Mouse (Mus musculus) embryo, embryonic 10.5 days (tissue): ENCODE data around the gene Gm20388.

Source experiments
- DNase-seq: peaks from one replicate; pipeline ENCODE4 v3.0.0-alpha.2; 2015; ENCODE audit warnings: low spot score

The Gm20388 gene

GRCm38 (mm10) chr8:123375701-123376100 lies 3465.1 kb downstream of the Gm20388 start:
- no peak for DNase-seq

DNA sequence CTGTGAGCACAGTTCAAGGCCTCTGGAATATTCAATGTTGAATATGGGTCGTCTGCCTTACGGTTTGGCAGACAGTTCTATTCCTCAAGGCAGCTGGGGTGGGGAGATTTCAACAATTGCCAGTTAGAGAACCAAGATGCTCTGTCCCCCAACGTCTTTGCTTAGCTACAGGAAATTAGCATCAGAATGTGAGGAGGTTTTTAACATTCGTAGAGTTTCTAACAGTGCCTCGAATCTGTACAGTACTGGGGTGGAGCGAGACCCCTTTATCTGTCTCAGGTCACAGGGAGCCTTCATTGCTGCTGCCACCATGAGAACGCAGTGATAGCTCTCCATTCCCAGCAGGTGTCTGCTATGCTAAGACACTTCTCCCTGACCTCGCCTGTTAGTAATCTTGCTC lies 3465.5 kb downstream of the Gm20388 start:
- DNase-seq = no peak

DNA sequence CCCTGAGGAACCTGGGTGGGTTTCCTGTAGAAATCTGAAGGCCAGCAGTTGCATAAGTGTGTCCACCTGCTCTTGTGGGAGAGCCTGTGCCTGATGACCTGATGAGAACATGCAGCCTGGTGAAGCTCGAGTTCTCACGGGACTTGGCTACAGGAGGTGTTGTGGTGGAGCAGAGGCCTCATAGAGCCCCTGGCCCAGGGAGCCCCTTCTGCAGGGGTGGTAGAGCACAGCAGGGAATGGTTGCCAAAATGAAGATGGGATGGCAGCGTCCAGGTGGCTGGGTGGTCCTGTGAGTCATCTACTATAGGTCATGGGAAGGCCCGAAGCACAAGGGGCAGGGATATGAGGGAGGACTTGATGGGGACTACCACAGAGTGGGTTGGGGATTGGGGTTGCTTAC lies 3471.1 kb downstream of the Gm20388 start:
- no peak for DNase-seq

DNA sequence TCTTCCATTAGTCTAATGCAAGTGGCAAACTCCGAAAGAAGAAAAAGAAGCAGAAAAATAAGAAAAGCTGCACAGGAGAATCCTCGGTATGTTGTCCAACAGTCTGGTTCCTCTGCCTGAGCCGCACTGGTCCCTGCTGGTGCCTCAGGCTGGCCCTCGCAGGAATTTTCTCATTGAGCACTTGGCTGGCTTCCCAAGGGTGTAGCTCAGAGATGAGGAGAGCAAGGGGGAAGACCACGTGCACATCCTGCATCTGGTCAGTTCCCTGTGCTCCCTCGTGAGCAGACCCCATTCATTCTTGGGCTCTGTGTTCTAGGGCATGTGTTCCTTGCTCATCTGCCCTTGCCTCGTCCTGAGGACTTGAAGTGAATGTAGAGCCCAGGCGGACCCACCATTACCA lies 3471.9 kb downstream of the Gm20388 start:
- DNase-seq = no peak

- peak; percentile 48 for DNase-seq
Observed at GRCm38 (mm10) chr8:123384883-123385540, 3474.4 kb downstream of the Gm20388 start.

DNA sequence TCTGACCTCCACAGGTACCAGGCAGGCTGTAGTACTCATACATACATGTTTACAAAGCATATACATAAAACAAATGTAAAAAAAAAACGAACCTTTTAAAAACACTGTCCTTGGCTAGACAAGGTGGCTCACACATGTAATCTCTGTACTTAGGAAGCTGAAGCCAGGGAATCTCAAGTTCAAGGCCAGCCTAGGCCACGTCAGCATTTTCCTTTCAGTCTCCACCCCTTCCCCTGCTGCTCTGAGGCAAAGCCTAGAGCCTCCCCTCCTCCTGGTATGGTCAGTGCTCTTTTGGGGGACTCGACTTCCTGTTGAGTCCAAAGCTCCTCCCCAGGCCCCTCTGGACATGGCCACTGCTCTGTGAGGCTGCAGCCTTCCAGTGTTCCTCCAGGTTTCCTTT lies 3476.4 kb downstream of the Gm20388 start:
- DNase-seq = no peak

- no peak for DNase-seq
Observed at GRCm38 (mm10) chr8:123387801-123388200, 3477.2 kb downstream of the Gm20388 start.

GRCm38 (mm10) chr8:123389026-123389425 lies 3478.4 kb downstream of the Gm20388 start:
- no peak for DNase-seq

- no peak for DNase-seq
Observed at GRCm38 (mm10) chr8:123398308-123398707, 3487.7 kb downstream of the Gm20388 start.

DNA sequence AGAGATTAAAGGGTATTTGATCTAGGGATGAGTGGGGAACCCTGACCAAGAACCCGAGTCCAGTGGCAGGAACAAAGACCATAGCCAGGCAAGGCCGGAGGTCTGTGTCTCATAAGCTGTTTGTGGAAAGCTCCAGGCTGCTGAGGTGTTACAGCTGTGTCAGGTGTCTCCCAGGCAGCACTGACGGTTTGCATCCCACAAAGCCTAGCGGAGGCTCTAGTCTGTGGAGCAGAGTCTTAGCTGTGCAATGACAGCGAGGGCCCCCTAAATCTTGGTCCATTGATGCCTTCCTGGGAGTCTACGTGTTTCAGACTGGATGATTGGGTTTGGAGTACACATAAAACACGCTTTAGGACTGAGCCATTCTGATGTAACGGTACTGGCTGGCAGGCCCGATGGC lies 3491.3 kb downstream of the Gm20388 start:
- DNase-seq = no peak

DNA sequence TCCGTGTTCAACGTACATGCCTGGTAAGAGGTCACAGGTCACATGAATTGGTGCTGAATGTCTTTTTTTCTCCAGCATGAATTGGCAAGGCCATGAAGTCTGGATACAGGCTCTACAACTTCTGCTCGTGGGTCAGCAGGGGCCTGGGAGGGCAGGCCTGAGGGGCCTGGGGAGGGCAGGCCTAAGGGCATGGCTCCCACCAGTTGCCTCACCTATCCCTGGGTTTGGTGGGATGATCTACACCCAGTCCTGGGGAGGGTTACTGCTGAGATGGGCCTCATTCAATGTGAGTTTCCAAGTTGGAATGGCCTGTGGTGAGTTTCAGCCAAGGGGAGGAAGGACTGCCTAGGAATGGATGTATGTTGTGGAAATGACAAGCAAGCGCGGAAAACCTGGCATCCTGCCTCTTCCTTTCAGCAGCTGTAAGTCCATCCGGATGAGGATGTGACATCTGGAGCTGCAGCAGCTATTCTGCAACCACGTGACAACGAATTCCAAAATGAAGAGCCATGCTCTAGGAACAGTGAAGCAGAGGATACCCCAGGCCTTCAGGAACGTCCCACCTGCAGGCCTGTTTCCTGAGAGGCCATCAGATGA lies 3492.2 kb downstream of the Gm20388 start:
- no peak for DNase-seq

DNA sequence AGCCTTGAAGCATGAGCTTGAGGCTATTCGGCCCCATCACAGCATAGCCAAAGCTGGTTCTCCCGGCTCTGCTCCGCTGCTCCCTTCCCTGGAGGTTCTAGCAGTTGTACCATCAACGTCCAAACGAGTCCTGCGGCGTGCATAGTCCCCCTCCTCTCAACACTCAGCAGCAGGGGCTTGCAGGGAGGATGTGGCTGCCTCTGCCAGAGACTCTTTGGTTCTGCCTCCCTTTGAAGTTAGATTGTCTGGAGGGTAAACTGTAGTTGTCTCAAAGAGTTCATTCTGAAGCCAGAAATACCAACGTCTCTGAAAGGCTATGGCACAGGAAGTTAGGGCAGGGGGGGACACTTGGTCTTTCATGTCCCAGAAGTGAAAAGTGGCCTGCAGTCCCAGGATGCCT lies 3493.9 kb downstream of the Gm20388 start:
- no peak for DNase-seq

GRCm38 (mm10) chr8:123406786-123407185 lies 3496.1 kb downstream of the Gm20388 start, which contains the start of gene Mc1r:
Mc1r (plus strand) TSS chr8:123407107.
- peak; percentile 80 for DNase-seq

- no peak for DNase-seq
Observed at GRCm38 (mm10) chr8:123407612-123408011, 3497.0 kb downstream of the Gm20388 start.

DNA sequence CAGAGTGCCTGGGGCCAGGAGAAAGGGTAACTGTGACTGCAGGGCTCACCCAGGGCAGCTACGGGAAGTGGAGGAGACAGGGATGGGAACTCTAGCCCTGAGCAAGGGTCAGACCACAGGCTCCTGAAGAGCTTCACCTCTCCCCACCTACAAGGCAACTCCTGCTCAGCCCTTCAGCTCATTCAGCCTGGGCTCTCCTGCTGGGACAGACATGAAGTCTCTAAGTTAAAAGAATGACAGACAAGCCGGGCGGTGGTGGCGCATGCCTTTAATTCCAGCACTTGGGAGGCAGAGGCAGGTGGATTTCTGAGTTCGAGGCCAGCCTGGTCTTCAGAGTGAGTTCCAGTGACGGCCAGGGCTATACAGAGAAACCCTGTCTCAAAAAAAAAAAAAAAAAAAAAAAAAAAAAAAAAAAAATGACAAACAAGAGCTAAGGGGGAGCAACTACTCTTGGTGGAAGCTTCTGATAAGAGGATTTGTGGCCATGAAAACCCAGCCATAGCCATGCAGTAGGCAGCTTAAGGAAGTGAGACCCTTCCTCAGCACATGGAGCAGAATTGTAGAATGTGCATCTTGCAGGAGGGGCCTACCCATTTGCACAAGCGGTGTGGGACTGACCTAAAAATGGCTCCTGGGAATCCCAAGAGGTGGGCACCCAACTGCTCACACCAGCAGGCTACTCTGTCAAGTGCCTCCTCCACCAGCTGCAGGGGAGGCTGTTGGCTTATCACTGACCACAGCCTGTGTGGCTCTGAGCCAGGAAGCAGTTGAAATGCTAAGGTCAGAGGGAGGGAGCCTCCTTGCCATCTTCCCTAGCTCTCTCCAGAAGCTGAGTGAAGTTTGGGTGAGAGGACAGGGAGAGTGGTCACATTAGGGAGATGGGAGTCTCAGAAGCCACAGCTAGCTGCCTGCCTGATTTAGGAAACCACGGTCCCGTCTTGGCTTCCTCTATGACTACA lies 3498.2 kb downstream of the Gm20388 start:
- no peak for DNase-seq

DNA sequence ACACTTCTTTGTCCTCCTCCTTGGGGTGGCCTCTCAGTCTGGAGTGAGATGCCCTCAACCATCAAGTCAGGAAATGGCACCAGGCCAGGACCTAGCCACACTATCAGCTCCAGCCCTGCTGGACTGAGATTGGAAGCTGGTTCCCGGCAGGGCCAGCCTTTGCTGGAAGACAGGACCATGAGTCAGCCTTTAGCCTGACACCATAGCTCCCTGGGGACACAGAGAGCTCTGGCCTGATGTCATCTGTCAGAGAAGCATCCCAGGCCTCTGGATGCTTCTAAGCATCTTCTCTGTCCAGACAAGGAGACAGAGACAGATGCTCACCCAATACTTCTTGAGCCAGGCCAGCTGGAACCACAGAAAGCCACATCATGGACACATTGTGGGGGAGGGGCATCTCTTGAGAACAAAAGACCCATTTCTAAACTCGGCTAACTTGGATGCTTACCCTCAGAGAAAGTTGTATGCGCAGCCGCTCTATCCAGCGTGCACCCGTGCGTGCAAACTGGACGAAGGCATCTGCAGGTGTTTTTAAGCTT lies 3499.5 kb downstream of the Gm20388 start:
- peak; percentile 69 for DNase-seq

DNA sequence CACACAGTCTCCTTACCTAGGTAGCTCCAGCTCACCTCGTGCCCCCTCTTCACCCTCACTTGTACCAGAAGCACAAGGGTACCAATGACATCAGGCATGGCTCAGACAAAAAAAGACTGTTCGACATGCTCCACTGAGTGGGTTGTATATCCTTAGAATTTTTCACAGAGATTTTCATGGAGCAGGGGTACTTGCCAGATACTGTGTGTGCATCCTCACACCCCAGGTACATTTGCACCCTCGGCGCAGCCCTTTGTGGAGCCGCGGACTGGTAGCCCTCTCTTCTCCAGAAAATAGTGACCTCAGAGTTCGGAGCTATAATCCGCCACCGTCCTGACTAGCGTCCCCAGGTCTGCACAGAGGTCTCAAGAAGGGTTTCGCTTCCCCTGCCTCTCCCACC lies 3500.1 kb downstream of the Gm20388 start:
- DNase-seq = no peak

DNA sequence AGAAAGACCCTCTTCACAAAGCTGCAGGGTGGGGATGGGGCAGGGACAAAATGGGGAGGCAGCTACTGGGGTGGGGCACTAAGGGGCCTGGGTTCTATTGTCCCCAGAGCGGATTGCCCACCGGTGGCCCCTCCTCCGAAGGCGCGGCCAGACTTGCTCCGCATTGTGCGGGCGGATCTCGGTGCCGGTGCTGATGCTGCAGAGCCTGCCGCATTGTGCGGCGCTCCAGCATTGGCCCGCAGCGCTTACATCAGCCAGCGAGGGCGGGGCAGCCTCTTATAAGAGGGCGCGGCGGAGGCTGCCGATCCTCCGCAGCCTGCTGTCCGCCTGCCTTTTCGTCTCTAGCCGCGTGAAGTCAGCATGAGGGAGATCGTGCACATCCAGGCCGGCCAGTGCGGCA lies 3500.6 kb downstream of the Gm20388 start, which contains the start of gene Tubb3:
Tubb3 (plus strand) TSS at position 179 of the 400 bp plus-strand sequence.
- DNase-seq = peak; percentile 92

DNA sequence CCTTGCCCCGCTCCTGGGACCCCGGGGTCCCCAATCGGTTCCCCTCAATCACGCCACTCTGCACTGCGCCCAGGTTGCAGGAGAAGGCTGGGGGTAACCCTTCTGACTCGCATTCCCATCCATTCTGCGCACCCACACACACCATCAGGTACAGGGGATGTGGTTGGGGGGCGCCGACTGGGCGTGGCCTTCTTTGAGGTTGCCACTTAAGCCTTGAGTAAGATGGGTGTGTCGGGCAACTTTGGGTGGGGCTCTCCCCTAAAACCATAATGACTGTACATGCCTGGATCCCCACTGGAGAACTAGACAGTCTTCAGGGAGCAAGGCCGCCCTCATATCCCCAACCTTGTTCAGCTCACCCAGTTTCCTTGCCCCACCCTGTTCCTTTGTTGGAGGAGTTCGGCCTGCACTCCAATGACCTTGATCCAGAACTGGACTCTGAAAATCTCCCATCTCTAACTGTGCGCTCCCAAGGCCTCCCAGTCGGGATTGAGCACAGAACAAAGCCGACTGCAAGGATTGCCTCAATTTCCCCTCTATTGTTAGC lies 3501.2 kb downstream of the Gm20388 start:
- DNase-seq = no peak

DNA sequence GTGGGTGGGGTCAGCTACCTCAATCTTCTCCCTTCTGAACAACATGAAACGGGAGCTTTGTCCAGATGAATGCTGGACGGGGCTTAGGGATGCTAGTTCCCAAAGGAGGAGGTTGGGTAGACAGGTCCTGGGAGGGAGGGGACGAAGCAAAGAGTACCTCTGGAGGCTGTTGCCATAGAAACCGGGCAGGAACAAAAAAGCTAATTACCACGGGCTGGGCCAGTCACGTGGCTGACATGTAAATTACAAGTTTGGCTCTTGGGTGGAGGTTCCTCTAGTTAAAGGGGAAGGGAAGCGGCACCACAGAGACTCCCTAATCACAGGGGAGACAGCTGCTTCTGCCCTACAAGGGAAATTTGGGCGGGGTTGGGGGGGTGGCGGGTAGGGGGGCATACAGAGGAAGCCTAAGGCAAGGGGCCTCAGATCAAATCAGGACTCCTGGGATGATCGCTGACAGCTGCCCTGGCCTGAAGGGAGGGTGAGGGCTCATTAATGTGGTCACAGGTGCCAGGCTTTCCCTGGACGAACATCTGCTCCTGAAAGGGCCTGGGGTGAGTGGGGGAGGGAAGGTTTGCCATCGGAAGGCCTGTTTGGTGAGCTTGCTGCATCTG lies 3502.0 kb downstream of the Gm20388 start:
- DNase-seq = peak; percentile 80

- peak; percentile 62 for DNase-seq
Observed at GRCm38 (mm10) chr8:123414255-123414654, 3503.6 kb downstream of the Gm20388 start.
